Mouse (Mus musculus) midbrain, embryonic 13.5 days (tissue): ENCODE results near the gene Gm17660. TPM values are rescaled to one million over a fixed set of nuclear protein-coding genes. Genes with fewer than 3 reads are reported as not detected.

Experiments used
- ATAC-seq: fragments of 200-750 bp; cut with Nextera tagmentation; 2 replicates; pipeline ENCODE4 v1.8.0; 2017; ENCODE audit warnings: mild to moderate bottlenecking, moderate TSS enrichment, moderate library complexity
- H3K27ac ChIP-seq: fragments of 300-500 bp; sonication (generic); 2 replicates; pipeline ENCODE4 v1.5.1; 2015; ENCODE audit warnings: inconsistent platforms, mild to moderate bottlenecking, moderate library complexity
- H3K27me3 ChIP-seq: fragments of 300-500 bp; sonication (generic); 2 replicates; pipeline ENCODE4 v1.6.1; 2015; ENCODE audit warnings: mild to moderate bottlenecking, inconsistent platforms
- H3K36me3 ChIP-seq: fragments of 300-500 bp; sonication (generic); 2 replicates; pipeline ENCODE4 v1.6.1; 2015; ENCODE audit warnings: mild to moderate bottlenecking, inconsistent platforms
- H3K4me1 ChIP-seq: fragments of 300-500 bp; sonication (generic); replicated peaks from 2 replicates; pipeline ENCODE4 v1.6.1; 2015; ENCODE audit warnings: inconsistent platforms
- H3K4me2 ChIP-seq: fragments of 300-500 bp; sonication (generic); replicated peaks from 2 replicates; pipeline ENCODE4 v1.6.1; 2015; ENCODE audit warnings: moderate library complexity, mild to moderate bottlenecking, inconsistent platforms
- H3K4me3 ChIP-seq: fragments of 300-500 bp; sonication (generic); replicated peaks from 2 replicates; pipeline ENCODE4 v1.5.1; 2015; ENCODE audit warnings: mild to moderate bottlenecking, inconsistent platforms
- H3K9ac ChIP-seq: fragments of 300-500 bp; sonication (generic); replicated peaks from 2 replicates; pipeline ENCODE4 v1.6.1; 2015; ENCODE audit warnings: mild to moderate bottlenecking, inconsistent platforms
- H3K9me3 ChIP-seq: fragments of 300-500 bp; sonication (generic); 2 replicates; pipeline ENCODE4 v1.6.1; 2016; ENCODE audit warnings: mild to moderate bottlenecking, inconsistent platforms
- WGBS: fragments of 180-500 bp; shearing (Covaris S2); methylation state at CpG from one replicate; pipeline ENCODE4 v1.1.7; 2015; 5-methylcytosine and 5-hydroxymethylcytosine counted together
- polyA plus RNA-seq: library from polyadenylated mRNA; unstranded; fragments of >200 nt; fragmentation: Nextera tagmentation; extraction: Ambion mirVana; gene quantifications from 2 replicates; pipeline ENCODE4 v1.2.1, GENCODE M21; 2015

Gene Gm17660
- polyA plus RNA-seq, 1 experiment from 2014 or later, result not detected

- H3K4me2 ChIP-seq, result peak overlapping the region; percentile 53
- H3K9ac ChIP-seq, result peak overlapping the region; percentile 50; the same call in 1 of the 2 replicates
- 41% methylated on average over 11 of the region's 11 CpGs for WGBS
- no peaks in the 10 kb centered on the region for H3K36me3 ChIP-seq
- peak overlapping the region; percentile 33 for H3K4me3 ChIP-seq
- H3K27ac ChIP-seq, result peak overlapping the region; percentile 79
- H3K9me3 ChIP-seq, result no peaks in the 10 kb centered on the region
- ATAC-seq, result peak; percentile 53
- H3K27me3 ChIP-seq, result peaks cover 44% of the 10 kb centered on the region
- H3K4me1 ChIP-seq, result peaks cover 59% of the 10 kb centered on the region
Measured at GRCm38 (mm10) chr5:104108127-104108875, 30.9 kb upstream of the Gm17660 start.

GRCm38 (mm10) chr5:104104111-104104510, 26.7 kb upstream of the Gm17660 start:
- ATAC-seq, result no peak
- H3K4me2 ChIP-seq, result no peak overlapping the region
- no peak overlapping the region for H3K9ac ChIP-seq
- H3K27ac ChIP-seq, result no peak overlapping the region
- H3K4me3 ChIP-seq, result no peak overlapping the region
- 44% methylated on average over 2 of the region's 2 CpGs for WGBS
- H3K27me3 ChIP-seq, result peaks cover 35% of the 10 kb centered on the region
- H3K36me3 ChIP-seq, result no peaks in the 10 kb centered on the region
- no peaks in the 10 kb centered on the region for H3K9me3 ChIP-seq
- H3K4me1 ChIP-seq, result peaks cover 33% of the 10 kb centered on the region

DNA sequence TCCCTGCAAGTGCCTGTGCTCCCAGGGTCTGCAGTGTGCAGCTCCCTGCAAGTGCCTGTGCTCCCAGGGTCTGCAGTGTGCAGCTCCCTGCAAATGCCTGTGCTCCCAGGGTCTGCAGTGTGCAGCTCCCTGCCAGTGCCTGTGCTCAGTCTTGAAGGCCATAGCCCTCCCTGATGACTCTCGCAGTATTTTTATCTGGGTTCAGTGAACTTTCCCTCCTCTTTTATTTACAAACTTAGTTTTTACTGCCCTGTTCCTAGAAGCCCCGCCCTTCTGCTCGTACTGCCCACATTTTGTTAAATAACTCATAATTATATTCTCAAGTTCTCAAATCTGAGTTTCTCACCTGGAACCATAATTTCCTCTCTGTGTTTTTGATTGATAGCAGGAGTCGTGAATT, 25.8 kb upstream of the Gm17660 start:
- 79% methylated on average over 4 of the region's 4 CpGs for WGBS
- no peak overlapping the region for H3K9ac ChIP-seq
- H3K4me1 ChIP-seq, result peaks cover 27% of the 10 kb centered on the region
- H3K36me3 ChIP-seq, result no peaks in the 10 kb centered on the region
- H3K27me3 ChIP-seq, result peaks cover 32% of the 10 kb centered on the region
- no peak for ATAC-seq
- H3K27ac ChIP-seq, result no peak overlapping the region
- no peak overlapping the region for H3K4me2 ChIP-seq
- no peaks in the 10 kb centered on the region for H3K9me3 ChIP-seq
- no peak overlapping the region for H3K4me3 ChIP-seq

DNA sequence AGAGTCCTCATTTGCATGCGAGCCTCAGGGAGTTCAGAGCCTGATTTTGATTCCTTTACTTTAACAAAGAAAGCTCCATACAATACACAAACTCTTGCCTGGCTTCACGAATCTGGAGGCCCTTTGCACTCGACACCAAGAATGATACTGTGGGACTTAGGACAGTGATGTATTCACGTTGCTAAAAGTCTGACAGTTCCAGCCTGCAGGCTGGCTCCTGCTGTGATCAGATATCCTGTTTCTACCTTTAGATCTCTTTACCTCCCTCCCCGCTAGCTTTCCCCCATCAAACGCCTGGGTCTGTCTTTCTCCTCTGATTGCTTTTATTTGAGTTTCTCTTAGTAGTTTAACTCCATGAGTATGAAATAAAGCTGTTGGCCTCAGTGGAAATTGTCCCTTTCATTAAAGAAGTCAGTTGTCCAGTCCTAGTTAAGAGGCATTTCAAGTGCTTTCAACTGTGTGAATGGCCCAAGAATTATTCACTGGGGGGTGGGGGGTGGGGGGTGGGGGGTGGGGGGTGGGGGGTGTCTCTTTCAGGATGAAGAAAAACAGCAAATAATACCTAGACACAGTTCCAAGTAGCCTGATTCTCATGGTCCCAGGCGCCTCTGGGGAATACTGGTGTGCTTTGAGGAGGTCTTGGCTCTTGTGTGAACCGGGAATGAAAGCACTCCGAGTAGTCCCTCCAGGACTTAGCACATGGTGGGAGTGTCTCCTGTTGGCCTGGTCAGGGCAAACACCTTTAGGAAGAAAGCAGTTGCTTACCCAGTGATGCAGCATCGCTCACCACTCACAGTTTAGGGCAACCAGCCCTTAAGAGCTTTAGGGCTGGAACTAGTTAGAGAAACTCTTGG, 24.5 kb upstream of the Gm17660 start:
- Histone ChIP-seq H3K4me3 (no peak overlapping the region), H3K9me3 (no peaks in the 10 kb centered on the region), H3K27me3 (peaks cover 21% of the 10 kb centered on the region), H3K36me3 (no peaks in the 10 kb centered on the region), H3K4me2 (no peak overlapping the region), H3K4me1 (peaks cover 24% of the 10 kb centered on the region), H3K9ac (no peak overlapping the region), H3K27ac (peak overlapping the region; percentile 44)
- WGBS, result 12% methylated on average over 10 of the region's 10 CpGs
- peak; percentile 69 for ATAC-seq

- H3K4me3 ChIP-seq, result no peak overlapping the region
- H3K36me3 ChIP-seq, result no peaks in the 10 kb centered on the region
- 86% methylated on average over 16 of the region's 16 CpGs for WGBS
- ATAC-seq, result no peak
- no peaks in the 10 kb centered on the region for H3K27me3 ChIP-seq
- H3K9ac ChIP-seq, result no peak overlapping the region
- H3K4me2 ChIP-seq, result no peak overlapping the region
- no peak overlapping the region for H3K27ac ChIP-seq
- peaks cover 8% of the 10 kb centered on the region; the same call in 1 of the 2 replicates for H3K4me1 ChIP-seq
- H3K9me3 ChIP-seq, result no peaks in the 10 kb centered on the region
Measured at GRCm38 (mm10) chr5:104096078-104096938, 18.9 kb upstream of the Gm17660 start.

DNA sequence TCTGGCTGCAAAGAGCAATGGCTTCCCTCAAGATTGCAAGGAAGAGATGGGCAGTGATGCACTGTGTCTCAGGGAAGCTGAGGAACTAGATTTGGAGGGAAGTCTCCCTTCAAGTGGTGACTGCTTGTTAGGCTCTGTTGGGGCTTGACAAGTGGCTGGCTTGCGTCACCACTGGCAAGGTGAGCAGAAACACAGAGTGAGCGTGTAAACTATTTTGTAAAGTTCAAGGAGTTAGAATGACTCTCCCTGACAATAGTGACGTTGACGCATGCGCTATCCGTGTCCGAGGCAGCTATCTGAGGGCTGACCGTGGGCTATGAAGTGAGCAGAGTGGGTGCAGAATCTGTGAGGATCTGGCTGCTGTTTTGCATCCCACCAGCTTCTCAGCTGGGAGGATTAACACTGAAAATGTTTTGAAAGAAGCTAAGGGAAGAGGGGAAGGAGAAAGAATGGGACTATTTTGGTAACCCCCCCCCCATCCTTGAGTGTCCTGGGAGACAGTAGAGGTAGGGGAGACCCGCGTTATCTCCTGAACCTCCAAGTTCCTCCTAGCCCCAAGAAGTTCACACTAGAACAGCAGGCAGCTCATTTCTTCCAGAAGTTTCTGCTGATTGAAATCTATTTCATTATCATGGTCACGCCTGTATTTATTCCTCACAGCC, 18.1 kb upstream of the Gm17660 start:
- H3K4me3 ChIP-seq, result no peak overlapping the region
- ATAC-seq, result no peak
- H3K27me3 ChIP-seq, result no peaks in the 10 kb centered on the region
- 89% methylated on average over 11 of the region's 11 CpGs for WGBS
- H3K9ac ChIP-seq, result no peak overlapping the region
- H3K4me1 ChIP-seq, result peaks cover 4% of the 10 kb centered on the region; the same call in 1 of the 2 replicates
- H3K27ac ChIP-seq, result no peak overlapping the region
- H3K9me3 ChIP-seq, result no peaks in the 10 kb centered on the region
- H3K36me3 ChIP-seq, result no peaks in the 10 kb centered on the region
- no peak overlapping the region for H3K4me2 ChIP-seq

DNA sequence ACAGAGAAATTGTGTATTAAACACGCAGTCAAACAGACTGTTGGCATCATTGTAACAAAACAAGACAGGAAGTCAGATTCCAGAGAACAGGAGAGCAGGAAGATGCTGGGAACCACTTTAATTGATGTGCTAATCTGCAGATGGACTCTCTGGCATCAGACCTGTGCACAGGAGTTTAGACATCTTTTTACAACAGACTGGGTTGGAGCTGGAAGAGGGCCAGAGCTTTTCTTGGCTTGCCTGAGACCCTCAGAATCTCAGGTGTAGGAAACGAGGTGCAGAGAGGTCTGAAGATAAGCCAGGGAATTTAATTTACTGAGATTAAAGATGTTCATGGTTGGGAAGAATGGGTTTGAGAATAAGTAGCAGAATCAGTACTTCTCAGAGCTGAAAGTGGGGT, 12.3 kb upstream of the Gm17660 start:
- H3K9ac ChIP-seq, result no peak overlapping the region
- H3K27ac ChIP-seq, result no peak overlapping the region
- no peak overlapping the region for H3K4me2 ChIP-seq
- H3K27me3 ChIP-seq, result no peaks in the 10 kb centered on the region
- 87% methylated on average over 2 of the region's 2 CpGs for WGBS
- H3K4me1 ChIP-seq, result no peaks in the 10 kb centered on the region
- H3K36me3 ChIP-seq, result no peaks in the 10 kb centered on the region
- H3K9me3 ChIP-seq, result no peaks in the 10 kb centered on the region
- ATAC-seq, result no peak
- no peak overlapping the region for H3K4me3 ChIP-seq

GRCm38 (mm10) chr5:104085366-104085765, 8.0 kb upstream of the Gm17660 start:
- no peak overlapping the region for H3K9ac ChIP-seq
- 91% methylated on average over 9 of the region's 9 CpGs for WGBS
- no peak overlapping the region for H3K27ac ChIP-seq
- H3K36me3 ChIP-seq, result no peaks in the 10 kb centered on the region
- ATAC-seq, result no peak
- no peaks in the 10 kb centered on the region for H3K27me3 ChIP-seq
- no peak overlapping the region for H3K4me2 ChIP-seq
- no peak overlapping the region for H3K4me3 ChIP-seq
- H3K9me3 ChIP-seq, result no peaks in the 10 kb centered on the region
- H3K4me1 ChIP-seq, result no peaks in the 10 kb centered on the region

DNA sequence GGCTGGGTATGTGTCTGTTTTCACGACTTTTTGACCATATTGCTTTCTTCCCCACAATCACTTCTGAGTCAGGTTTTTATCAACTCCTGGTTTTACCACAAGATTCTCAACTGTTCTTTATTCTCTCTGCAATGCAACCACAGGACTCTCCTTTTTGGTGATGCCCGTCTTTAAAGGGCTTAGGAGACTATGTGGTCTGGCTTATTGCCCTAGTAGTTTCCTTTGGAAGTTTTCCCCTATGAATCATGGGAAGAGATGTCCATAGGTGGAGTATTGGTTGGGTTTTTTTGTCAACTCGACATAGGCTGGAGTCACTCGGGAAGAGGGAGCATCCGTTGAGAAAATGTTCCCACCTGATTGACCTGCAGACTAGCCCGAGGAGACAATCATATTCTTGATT, 3.3 kb upstream of the Gm17660 start:
- Histone ChIP-seq H3K27me3 (peaks cover 2% of the 10 kb centered on the region; the same call in 1 of the 2 replicates), H3K9ac (no peak overlapping the region), H3K4me1 (no peaks in the 10 kb centered on the region), H3K9me3 (no peaks in the 10 kb centered on the region), H3K27ac (no peak overlapping the region), H3K4me2 (no peak overlapping the region), H3K36me3 (no peaks in the 10 kb centered on the region), H3K4me3 (no peak overlapping the region)
- ATAC-seq, result no peak
- WGBS, result 91% methylated on average over 6 of the region's 6 CpGs

DNA sequence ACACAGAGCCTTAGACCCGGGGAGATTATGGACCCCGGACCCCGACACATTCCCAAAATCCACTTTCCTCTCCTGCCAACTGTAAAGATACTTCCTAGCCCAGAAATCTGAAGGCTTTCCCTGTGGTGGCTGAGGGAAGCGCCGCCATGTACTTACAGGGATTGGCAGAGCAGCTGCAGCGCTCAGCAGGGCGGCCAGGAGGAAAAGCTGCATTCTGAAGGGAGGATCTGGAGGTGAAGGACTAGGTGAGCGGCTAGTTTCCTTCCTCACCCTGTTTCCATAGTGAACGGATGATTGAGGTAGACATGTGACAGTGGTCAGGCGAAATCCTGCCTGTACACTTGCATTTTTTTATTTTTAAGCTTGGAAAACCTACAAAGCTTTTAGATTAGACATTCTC, 1.0 kb downstream of the Gm17660 start:
- H3K36me3 ChIP-seq, result no peaks in the 10 kb centered on the region
- no peaks in the 10 kb centered on the region for H3K9me3 ChIP-seq
- no peak overlapping the region for H3K4me2 ChIP-seq
- peaks cover 6% of the 10 kb centered on the region for H3K4me1 ChIP-seq
- 33% methylated on average over 10 of the region's 10 CpGs for WGBS
- no peak overlapping the region for H3K4me3 ChIP-seq
- H3K9ac ChIP-seq, result no peak overlapping the region
- no peak overlapping the region for H3K27ac ChIP-seq
- H3K27me3 ChIP-seq, result peaks cover 13% of the 10 kb centered on the region; the same call in 1 of the 2 replicates
- ATAC-seq, result no peak

GRCm38 (mm10) chr5:104074388-104074787, 3.0 kb downstream of the Gm17660 start:
- H3K27me3 ChIP-seq, result peaks cover 13% of the 10 kb centered on the region; the same call in 1 of the 2 replicates
- no peak overlapping the region for H3K4me3 ChIP-seq
- no peak overlapping the region for H3K9ac ChIP-seq
- H3K36me3 ChIP-seq, result no peaks in the 10 kb centered on the region
- H3K4me2 ChIP-seq, result no peak overlapping the region
- H3K9me3 ChIP-seq, result no peaks in the 10 kb centered on the region
- no peak; the same call in 1 of the 2 replicates for ATAC-seq
- WGBS, result 35% methylated on average over 12 of the region's 12 CpGs
- H3K27ac ChIP-seq, result no peak overlapping the region
- peaks cover 6% of the 10 kb centered on the region for H3K4me1 ChIP-seq
